Mouse (Mus musculus) mouse embryonic stem cell (cell line): ENCODE data around the gene Snd1.

Experiments
- in situ Hi-C, 2 experiments: fragments of 300-500 bp; cut with MboI; formaldehyde crosslinking; loops; 1 replicate in 1 of 2; 3 replicates in 1 of 2; pipeline ENCODE4 v1.14.3; 2019 to 2020; ENCODE audit warnings: low sequenced_read_pairs in 2 of 2, low pct_unique_long_range_greater_than_20kb in 1 of 2, mixed read lengths in 1 of 2; ENCODE audit not compliant: unreplicated experiment in 1 of 2

The Snd1 gene

GRCm38 (mm10) chr6:28615408-28615807 lies 140.5 kb downstream of the Snd1 start:
- in situ Hi-C loops: no loop called here

- in situ Hi-C loops: no loop called here
Measured at GRCm38 (mm10) chr6:28615966-28616365, 141.0 kb downstream of the Snd1 start.

- in situ Hi-C loops: no loop called here
Measured at GRCm38 (mm10) chr6:28618299-28618698, 143.4 kb downstream of the Snd1 start.

GRCm38 (mm10) chr6:28618751-28619153 lies 143.8 kb downstream of the Snd1 start:
- in situ Hi-C loops: no loop called here

GRCm38 (mm10) chr6:28621431-28621830 lies 146.5 kb downstream of the Snd1 start:
- in situ Hi-C loops: no loop called here

- in situ Hi-C loops: no loop called here
Measured at GRCm38 (mm10) chr6:28621961-28622360, 147.0 kb downstream of the Snd1 start.

- in situ Hi-C loops: no loop called here
Measured at GRCm38 (mm10) chr6:28622522-28622921, 147.6 kb downstream of the Snd1 start.

GRCm38 (mm10) chr6:28622963-28623362 lies 148.0 kb downstream of the Snd1 start:
- in situ Hi-C loops: no loop called here

GRCm38 (mm10) chr6:28628408-28628807 lies 153.5 kb downstream of the Snd1 start:
- in situ Hi-C loops: no loop called here

- in situ Hi-C loops: no loop called here
Measured at GRCm38 (mm10) chr6:28629866-28630265, 154.9 kb downstream of the Snd1 start.

- in situ Hi-C loops: no loop called here
Measured at GRCm38 (mm10) chr6:28630926-28631325, 156.0 kb downstream of the Snd1 start.

GRCm38 (mm10) chr6:28633120-28633519 lies 158.2 kb downstream of the Snd1 start:
- in situ Hi-C loops: no loop called here

GRCm38 (mm10) chr6:28633656-28634055 lies 158.7 kb downstream of the Snd1 start:
- in situ Hi-C loops: no loop called here

- in situ Hi-C loops: no loop called here
Measured at GRCm38 (mm10) chr6:28635092-28635491, 160.2 kb downstream of the Snd1 start.

GRCm38 (mm10) chr6:28635531-28636348 lies 160.8 kb downstream of the Snd1 start:
- in situ Hi-C loops: no loop called here

- in situ Hi-C loops: no loop called here
Measured at GRCm38 (mm10) chr6:28640088-28640487, 165.1 kb downstream of the Snd1 start.

- in situ Hi-C loops: no loop called here
Measured at GRCm38 (mm10) chr6:28642909-28643308, 168.0 kb downstream of the Snd1 start.

- in situ Hi-C loops: no loop called here
Measured at GRCm38 (mm10) chr6:28645231-28645630, 170.3 kb downstream of the Snd1 start.

- in situ Hi-C loops: no loop called here
Measured at GRCm38 (mm10) chr6:28656511-28656910, 181.6 kb downstream of the Snd1 start.

- in situ Hi-C loops: no loop called here
Measured at GRCm38 (mm10) chr6:28663004-28663403, 188.1 kb downstream of the Snd1 start.
